Mouse (Mus musculus) neural tube, embryonic 15.5 days (tissue): ENCODE data around the gene St6galnac6. TPM values are rescaled to one million over a fixed set of nuclear protein-coding genes. Genes with fewer than 3 reads are reported as not detected.

ENCODE experiments used
- ATAC-seq: fragments of 200-750 bp; cut with Nextera tagmentation; 2 replicates; pipeline ENCODE4 v1.8.0; 2017; ENCODE audit warnings: mild to moderate bottlenecking, moderate TSS enrichment, moderate library complexity; ENCODE audit not compliant: low FRiP score
- H3K27ac ChIP-seq: fragments of 300-500 bp; sonication (generic); replicated peaks from 2 replicates; pipeline ENCODE4 v1.5.1; 2015; ENCODE audit warnings: mild to moderate bottlenecking, inconsistent platforms
- H3K27me3 ChIP-seq: fragments of 300-500 bp; sonication (generic); replicated peaks from 2 replicates; pipeline ENCODE4 v1.6.1; 2015; ENCODE audit warnings: inconsistent platforms
- H3K36me3 ChIP-seq: fragments of 300-500 bp; sonication (generic); 2 replicates; pipeline ENCODE4 v1.6.1; 2015; ENCODE audit warnings: inconsistent platforms
- H3K4me1 ChIP-seq: fragments of 300-500 bp; sonication (generic); 2 replicates; pipeline ENCODE4 v1.6.1; 2015; ENCODE audit warnings: inconsistent platforms
- H3K4me2 ChIP-seq: fragments of 300-500 bp; sonication (generic); 2 replicates; pipeline ENCODE4 v1.6.1; 2015; ENCODE audit warnings: inconsistent platforms, mild to moderate bottlenecking, moderate library complexity
- H3K4me3 ChIP-seq: fragments of 300-500 bp; sonication (generic); replicated peaks from 2 replicates; pipeline ENCODE4 v1.5.1; 2015; ENCODE audit warnings: mild to moderate bottlenecking, inconsistent platforms
- H3K9ac ChIP-seq: fragments of 300-500 bp; sonication (generic); replicated peaks from 2 replicates; pipeline ENCODE4 v1.6.1; 2015; ENCODE audit warnings: mild to moderate bottlenecking, inconsistent platforms
- H3K9me3 ChIP-seq: fragments of 300-500 bp; sonication (generic); replicated peaks from 2 replicates; pipeline ENCODE4 v1.6.1; 2016; ENCODE audit warnings: inconsistent platforms
- WGBS: fragments of 180-500 bp; shearing (Covaris S2); methylation state at CpG from one replicate; pipeline ENCODE4 v1.1.7; 2015; ENCODE audit warnings: mixed read lengths; 5-methylcytosine and 5-hydroxymethylcytosine counted together
- polyA plus RNA-seq: library from polyadenylated mRNA; unstranded; fragments of >200 nt; fragmentation: Nextera tagmentation; extraction: Ambion mirVana; gene quantifications from 2 replicates; pipeline ENCODE4 v1.2.1, GENCODE M21; 2015

St6galnac6 gene
- polyA plus RNA-seq, 1 experiment from 2014 or later: 14.4 TPM

DNA sequence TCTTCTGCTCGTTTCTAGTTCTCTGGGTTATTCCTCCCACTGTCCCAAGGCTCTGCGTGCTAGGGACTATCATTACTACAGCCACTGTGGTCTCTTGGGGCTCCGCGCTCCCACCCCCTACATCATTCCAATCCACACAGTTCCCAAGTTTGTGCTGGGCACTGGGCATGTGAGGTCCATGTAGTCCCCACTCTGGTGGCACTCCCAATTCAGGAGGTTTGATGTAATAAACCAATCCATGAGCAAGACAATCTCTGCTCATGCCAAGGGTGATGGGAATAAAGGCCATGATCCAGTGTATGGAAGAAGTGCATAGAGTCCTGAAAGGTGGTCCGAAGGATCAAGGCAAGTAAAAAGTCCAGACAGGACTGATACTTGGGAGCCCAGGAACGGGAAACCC, 25.0 kb upstream of the St6galnac6 start, which contains the start of gene Pip5kl1:
Gene Pip5kl1 (plus strand): TSS at position 301 of the 400 bp plus-strand sequence.
- Histone ChIP-seq H3K9me3 (no peaks in the 10 kb centered on the region), H3K4me2 (peak within 1 kb of the TSS; percentile 99), H3K9ac (peak within 1 kb of the TSS; percentile 59), H3K4me1 (peaks cover 41% of the 10 kb centered on the region), H3K27ac (peak within 1 kb of the TSS; percentile 51), H3K4me3 (peak within 1 kb of the TSS; percentile 51), H3K36me3 (peaks cover 4% of the 10 kb centered on the region; the same call in 1 of the 2 replicates), H3K27me3 (peaks cover 16% of the 10 kb centered on the region; the same call in 1 of the 2 replicates)
- WGBS: 80% methylated on average over 6 of the region's 6 CpGs
- ATAC-seq: no peak

- Histone ChIP-seq H3K27ac (peak overlapping the region; percentile 51), H3K9ac (peak overlapping the region; percentile 59), H3K4me2 (peak overlapping the region; percentile 99), H3K36me3 (peaks cover 4% of the 10 kb centered on the region; the same call in 1 of the 2 replicates), H3K4me1 (peaks cover 40% of the 10 kb centered on the region), H3K9me3 (no peaks in the 10 kb centered on the region), H3K4me3 (peak overlapping the region; percentile 51), H3K27me3 (peaks cover 20% of the 10 kb centered on the region; the same call in 1 of the 2 replicates)
- peak; percentile 51; the same call in 1 of the 2 replicates for ATAC-seq
- 2% methylated on average over 26 of the region's 26 CpGs for WGBS
These were observed 24.5 kb upstream of the St6galnac6 start for GRCm38 (mm10) chr2:32574901-32575585.

DNA sequence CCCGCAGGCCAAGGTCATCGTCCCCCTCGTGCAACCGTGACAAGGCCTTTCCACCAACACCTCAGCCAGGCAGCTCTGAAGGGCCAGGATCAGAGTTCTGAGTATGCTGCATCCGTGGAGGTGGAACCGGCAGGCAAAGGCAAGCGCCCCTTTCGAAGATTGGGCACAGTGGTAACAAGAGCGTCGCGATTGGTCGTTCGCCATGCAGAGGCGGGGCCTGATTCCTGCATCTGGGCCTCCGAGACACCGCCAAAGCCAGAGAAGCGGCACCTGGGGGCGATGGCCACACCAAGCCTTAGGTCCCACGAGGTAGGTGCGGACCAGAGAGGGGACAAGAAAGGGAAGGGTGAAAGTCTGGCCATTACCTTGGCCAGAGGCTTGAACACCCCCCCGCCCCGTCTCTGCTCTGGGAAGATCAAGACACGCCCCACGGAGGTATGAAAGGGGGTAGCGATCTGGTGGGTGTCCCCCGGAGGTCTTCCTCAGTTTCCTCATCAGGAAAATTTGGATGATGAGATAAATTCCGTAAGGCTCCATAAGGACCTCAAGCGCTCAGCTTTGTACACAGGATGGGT, 23.8 kb upstream of the St6galnac6 start, which contains the start of gene 9430097D07Rik:
Gene 9430097D07Rik (minus strand): TSS at position 99 of the 575 bp plus-strand sequence.
- H3K36me3 ChIP-seq: peaks cover 4% of the 10 kb centered on the region; the same call in 1 of the 2 replicates
- peaks cover 34% of the 10 kb centered on the region for H3K4me1 ChIP-seq
- H3K9me3 ChIP-seq: no peaks in the 10 kb centered on the region
- peak within 1 kb of the TSS; percentile 59 for H3K9ac ChIP-seq
- peak; percentile 85 for ATAC-seq
- 6% methylated on average over 28 of the region's 28 CpGs for WGBS
- H3K27me3 ChIP-seq: peaks cover 20% of the 10 kb centered on the region; the same call in 1 of the 2 replicates
- H3K27ac ChIP-seq: peak within 1 kb of the TSS; percentile 51
- H3K4me2 ChIP-seq: peak within 1 kb of the TSS; percentile 99
- H3K4me3 ChIP-seq: peak within 1 kb of the TSS; percentile 51

GRCm38 (mm10) chr2:32576532-32576931, 23.0 kb upstream of the St6galnac6 start:
- peaks cover 4% of the 10 kb centered on the region; the same call in 1 of the 2 replicates for H3K36me3 ChIP-seq
- 92% methylated on average over 9 of the region's 9 CpGs for WGBS

DNA sequence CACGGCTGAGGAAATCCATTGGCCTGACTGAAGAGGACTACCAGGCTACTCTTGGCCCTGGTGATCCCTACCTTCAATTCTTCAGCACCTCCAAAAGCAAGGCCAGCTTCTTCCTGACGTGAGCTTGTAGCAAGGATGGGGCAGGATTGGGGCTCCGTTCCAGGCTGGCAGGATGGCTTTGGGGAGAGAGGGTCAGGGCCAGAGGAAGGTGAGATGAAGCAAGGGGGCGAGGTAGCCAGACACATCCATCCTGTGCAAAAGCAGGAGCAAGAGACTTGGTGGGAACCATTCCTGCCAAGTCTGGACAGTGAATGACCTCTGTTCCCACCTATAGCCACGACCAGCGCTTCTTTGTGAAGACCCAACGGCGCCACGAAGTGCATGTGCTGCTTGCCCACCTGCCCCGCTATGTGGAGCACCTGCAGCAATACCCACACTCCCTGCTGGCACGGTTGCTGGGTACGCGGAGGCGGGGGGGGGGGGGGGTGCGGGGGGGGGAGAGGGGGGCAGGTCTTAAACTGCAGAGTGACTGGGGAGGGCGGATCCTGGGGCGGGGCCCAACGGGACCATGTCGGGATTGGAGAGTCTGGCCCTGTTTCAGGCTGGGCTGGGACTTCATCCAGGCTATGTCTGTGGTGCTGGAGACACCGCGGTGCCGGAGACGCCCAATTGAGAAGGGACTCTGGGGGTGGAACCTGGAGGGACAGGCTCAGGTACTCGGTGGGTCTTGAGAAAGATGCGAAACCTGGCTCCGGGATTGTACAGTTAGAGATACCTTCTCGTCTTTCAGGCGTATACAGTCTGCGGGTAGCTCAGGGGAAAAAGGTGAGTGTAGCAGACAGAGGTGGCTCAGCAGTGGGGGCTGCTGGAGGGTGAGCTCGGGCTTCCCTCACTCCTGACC, 21.1 kb upstream of the St6galnac6 start:
- WGBS: 42% methylated on average over 25 of the region's 30 CpGs
- H3K27me3 ChIP-seq: peaks cover 20% of the 10 kb centered on the region; the same call in 1 of the 2 replicates
- no peaks in the 10 kb centered on the region for H3K9me3 ChIP-seq
- no peak overlapping the region for H3K4me3 ChIP-seq
- H3K27ac ChIP-seq: no peak overlapping the region
- no peak for ATAC-seq
- H3K4me2 ChIP-seq: no peak overlapping the region
- no peaks in the 10 kb centered on the region for H3K36me3 ChIP-seq
- peaks cover 31% of the 10 kb centered on the region for H3K4me1 ChIP-seq
- H3K9ac ChIP-seq: no peak overlapping the region

More at GRCm38 (mm10) chr2:32576532-32576931, 23.0 kb upstream of the St6galnac6 start:
- peak overlapping the region; percentile 99 for H3K4me2 ChIP-seq
- H3K27me3 ChIP-seq: peaks cover 20% of the 10 kb centered on the region; the same call in 1 of the 2 replicates
- no peak overlapping the region for H3K27ac ChIP-seq
- H3K9me3 ChIP-seq: no peaks in the 10 kb centered on the region
- no peak overlapping the region for H3K9ac ChIP-seq
- H3K4me3 ChIP-seq: no peak overlapping the region
- H3K4me1 ChIP-seq: peaks cover 31% of the 10 kb centered on the region
- no peak for ATAC-seq

DNA sequence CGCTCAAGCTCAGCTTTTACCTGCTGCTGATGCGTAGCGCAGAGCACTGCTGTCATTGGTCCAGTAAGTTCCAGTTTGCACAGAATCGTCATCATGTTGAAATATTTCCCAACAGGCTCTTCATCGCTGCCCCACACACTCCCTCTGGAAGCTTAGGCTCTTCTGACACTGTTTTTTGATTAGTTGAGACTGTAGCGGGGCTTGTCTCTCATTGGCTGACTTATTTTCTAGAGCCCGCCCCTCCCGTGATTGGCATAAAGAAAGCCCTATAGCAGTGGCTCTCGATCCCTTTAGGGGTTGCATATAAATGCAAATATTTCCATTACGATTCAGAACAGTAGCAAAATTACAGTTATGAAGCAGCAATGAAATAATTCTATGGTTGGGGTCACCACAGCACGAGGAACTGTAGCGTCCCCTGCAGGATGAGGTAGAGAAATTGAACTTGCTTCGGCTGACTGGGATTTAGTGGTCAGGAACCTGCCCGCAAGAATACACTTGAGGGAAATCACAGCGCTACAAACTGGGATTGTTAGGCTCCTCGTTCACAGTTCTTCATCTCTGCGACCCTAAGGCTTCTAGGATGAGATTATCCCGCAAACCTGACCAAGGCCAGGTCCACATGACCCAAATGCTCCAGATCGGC, 17.9 kb upstream of the St6galnac6 start:
- Histone ChIP-seq H3K4me2 (peak overlapping the region; percentile 53), H3K4me1 (peaks cover 16% of the 10 kb centered on the region), H3K4me3 (peak overlapping the region; percentile 37), H3K27me3 (peaks cover 20% of the 10 kb centered on the region; the same call in 1 of the 2 replicates), H3K36me3 (no peaks in the 10 kb centered on the region), H3K9ac (0 out of 2 replicates have a peak overlapping the region, but pooled peaks have one; percentile 26), H3K9me3 (no peaks in the 10 kb centered on the region), H3K27ac (peak overlapping the region; percentile 64)
- peak; percentile 54; the same call in 1 of the 2 replicates for ATAC-seq
- WGBS: 34% methylated on average over 19 of the region's 19 CpGs

- Histone ChIP-seq H3K4me2 (peak overlapping the region; percentile 64), H3K4me1 (peaks cover 30% of the 10 kb centered on the region), H3K4me3 (peak overlapping the region; percentile 32), H3K9me3 (no peaks in the 10 kb centered on the region), H3K27ac (0 out of 2 replicates have a peak overlapping the region, but pooled peaks have one; percentile 5), H3K9ac (peak overlapping the region; percentile 41), H3K27me3 (peaks cover 14% of the 10 kb centered on the region; the same call in 1 of the 2 replicates), H3K36me3 (no peaks in the 10 kb centered on the region)
- 15% methylated on average over 37 of the region's 37 CpGs for WGBS
- peak; percentile 51 for ATAC-seq
These were observed 16.4 kb upstream of the St6galnac6 start for GRCm38 (mm10) chr2:32582830-32583799.

DNA sequence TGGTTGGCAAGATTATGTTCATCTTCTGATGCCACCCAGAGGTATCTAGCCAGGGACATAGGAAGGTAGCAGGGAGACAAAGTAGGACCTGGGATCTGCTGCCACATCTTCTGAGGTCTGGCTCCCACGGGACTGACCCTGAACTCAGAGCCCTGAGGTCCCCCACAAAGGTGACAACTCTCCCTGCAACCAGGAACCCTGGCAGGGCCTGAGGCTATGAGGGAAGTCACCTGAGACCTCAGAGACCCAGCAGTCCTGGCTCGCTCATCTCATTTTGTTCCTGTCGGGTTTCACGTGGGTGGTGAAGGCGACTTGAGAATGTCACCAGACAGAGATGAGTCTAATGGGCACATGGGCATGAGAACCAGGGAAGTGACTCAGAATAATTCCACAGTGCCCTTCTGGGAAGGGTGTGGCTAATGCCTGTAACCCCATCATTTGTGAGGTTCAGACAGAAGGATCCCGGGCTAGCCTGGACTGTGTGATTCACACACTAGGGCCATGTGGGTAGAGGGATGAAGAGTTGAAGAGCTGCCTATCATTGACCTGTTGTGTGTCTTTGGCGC, 14.3 kb upstream of the St6galnac6 start:
- Histone ChIP-seq H3K27ac (no peak overlapping the region), H3K4me1 (peaks cover 51% of the 10 kb centered on the region), H3K9me3 (no peaks in the 10 kb centered on the region), H3K36me3 (no peaks in the 10 kb centered on the region), H3K27me3 (no peaks in the 10 kb centered on the region), H3K9ac (no peak overlapping the region), H3K4me2 (no peak overlapping the region), H3K4me3 (no peak overlapping the region)
- WGBS: 83% methylated on average over 7 of the region's 7 CpGs
- no peak for ATAC-seq

GRCm38 (mm10) chr2:32586871-32587351, 12.6 kb upstream of the St6galnac6 start, which contains the start of gene St6galnac4:
St6galnac4 (plus strand) TSS chr2:32587095.
- H3K36me3 ChIP-seq: no peaks in the 10 kb centered on the region
- peak within 1 kb of the TSS; percentile 74 for H3K4me2 ChIP-seq
- H3K9me3 ChIP-seq: no peaks in the 10 kb centered on the region
- under 1% methylated on average over 38 of the region's 38 CpGs for WGBS
- H3K4me1 ChIP-seq: peaks cover 50% of the 10 kb centered on the region
- peak within 1 kb of the TSS; percentile 77 for H3K27ac ChIP-seq
- peak within 1 kb of the TSS; percentile 65 for H3K4me3 ChIP-seq
- peak within 1 kb of the TSS; percentile 77 for H3K9ac ChIP-seq
- peak; percentile 87 for ATAC-seq
- H3K27me3 ChIP-seq: no peaks in the 10 kb centered on the region
